Mouse (Mus musculus) central nervous system, embryonic 18 days (tissue): ENCODE results near the gene Glyatl3. TPM values are rescaled to one million over a fixed set of nuclear protein-coding genes. Genes with fewer than 3 reads are reported as not detected.

Experiments
- polyA plus RNA-seq: library from polyadenylated mRNA; depleted of rRNA; stranded (reverse); fragments of >200 nt; gene quantifications from 2 replicates; pipeline ENCODE4 v1.2.3, GENCODE M21; 2012; rRNA removed

Gene Glyatl3
- not detected in 2 replicates for polyA plus RNA-seq

DNA sequence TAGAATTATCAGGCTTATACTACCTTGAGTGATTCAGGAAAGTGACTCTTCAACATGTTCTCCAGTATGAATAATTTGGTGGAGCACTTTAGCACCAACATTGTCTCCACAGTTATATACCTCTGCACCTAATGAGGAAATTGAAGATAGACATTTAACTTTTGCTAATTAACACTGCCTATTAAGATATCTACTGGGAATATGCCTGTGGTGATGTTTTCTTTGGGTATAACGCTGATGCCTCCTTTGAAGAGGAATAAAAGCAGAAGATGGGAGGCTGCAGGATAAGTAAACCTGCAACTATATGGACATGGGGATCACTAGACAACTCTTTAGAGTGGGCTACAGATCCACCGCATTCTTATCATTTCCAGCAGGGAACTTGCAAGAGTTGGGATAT is at the start of gene Glyatl3:
Gene Glyatl3, minus strand, starts transcription at position 101 of the 400 bp plus-strand sequence.

DNA sequence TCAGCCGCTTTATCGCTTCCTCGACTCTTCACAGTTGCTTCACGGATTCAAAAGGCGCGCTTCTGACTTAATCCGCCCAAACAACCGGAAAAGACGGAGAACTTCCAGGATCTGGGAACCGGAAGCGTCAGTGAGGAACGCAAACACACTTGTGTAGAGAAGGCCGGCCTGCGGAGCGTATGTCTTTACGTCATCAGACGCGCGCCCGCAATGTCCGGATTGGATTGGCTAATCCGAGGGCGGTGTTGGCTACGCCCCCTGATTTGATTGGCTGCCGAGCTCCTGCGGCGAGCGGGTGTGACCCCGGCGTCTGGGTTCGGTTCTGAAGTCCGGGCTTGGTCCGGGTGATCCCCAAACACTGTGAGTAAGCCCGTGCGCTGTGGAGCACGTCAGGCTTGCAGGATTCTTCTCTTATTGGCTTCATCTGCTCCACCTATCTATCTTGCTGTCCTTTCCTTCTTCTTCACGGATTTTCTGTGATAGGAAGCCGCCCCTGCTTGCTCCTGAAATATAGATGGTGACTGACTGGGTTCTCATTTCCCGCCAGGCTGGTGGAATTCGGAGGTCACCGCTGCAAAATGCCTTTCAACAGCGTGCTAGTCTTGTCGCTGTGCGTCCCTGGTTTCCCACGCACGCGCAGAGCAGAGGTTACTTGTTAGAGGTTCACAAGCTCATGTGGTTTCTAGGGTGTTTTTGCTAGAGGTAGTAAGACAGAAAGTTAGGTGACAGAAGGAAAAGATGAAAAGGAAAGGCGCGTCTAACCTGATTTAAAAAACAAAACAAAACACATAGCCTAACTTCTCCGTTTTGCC is 20.5 kb upstream of the Glyatl3 start, which contains the start of the genes Mut and Cenpq:
Gene Mut, plus strand, starts transcription at position 266 of the 812 bp plus-strand sequence.
Gene Cenpq, minus strand, starts transcription at position 628 of the 812 bp plus-strand sequence.

DNA sequence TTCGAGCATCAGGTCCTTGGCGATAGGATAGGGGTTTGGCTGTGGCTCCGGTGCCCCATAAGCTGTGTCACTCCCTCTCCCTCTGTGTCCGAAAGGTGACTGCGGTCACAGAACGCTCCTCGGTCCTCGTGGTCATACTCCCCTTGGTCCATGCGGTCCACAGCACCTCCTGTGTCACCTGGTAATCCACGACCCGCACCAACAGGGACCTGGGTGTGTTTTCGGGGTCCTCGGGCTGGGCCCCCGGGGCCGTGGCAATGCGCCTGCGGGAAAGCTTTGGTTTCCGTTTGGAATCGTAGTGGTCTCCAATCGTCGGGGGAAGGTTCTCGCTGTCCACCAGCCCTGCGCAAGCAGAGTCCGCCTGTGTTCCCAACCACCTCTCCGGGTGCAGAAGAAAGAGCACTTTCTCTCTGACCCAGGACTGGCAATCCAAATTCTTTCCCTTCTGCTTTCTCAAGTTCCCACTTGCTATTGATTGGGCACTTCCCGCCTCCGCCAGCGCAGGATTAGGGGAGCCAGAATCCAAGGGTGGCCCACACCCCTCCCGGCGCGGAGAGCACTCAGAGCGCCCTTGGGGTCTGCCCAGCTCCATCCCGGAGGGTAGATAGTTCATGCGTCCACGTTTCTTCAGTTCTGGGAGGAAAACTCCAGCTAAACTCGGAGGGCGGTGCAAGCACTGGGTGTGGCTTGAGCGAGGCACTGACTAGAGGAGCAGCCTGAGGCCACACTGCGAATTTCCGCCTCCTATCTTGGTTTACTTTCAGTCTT is 34.0 kb downstream of the Glyatl3 start, which contains the start of gene 9130008F23Rik:
Gene 9130008F23Rik, minus strand, starts transcription at position 636 of the 768 bp plus-strand sequence.

Other genes starting within 250 kb of the Glyatl3 start
- not detected in 2 replicates for gene Esp1, start 187.2 kb downstream of the Glyatl3 start, polyA plus RNA-seq
- gene Crisp2, start 107.3 kb downstream of the Glyatl3 start, polyA plus RNA-seq: 0.09 TPM in 1 of 2 replicates, not detected in the other
- gene Rhag, start 103.2 kb downstream of the Glyatl3 start, polyA plus RNA-seq: 0.07 TPM in 1 of 2 replicates, not detected in the other
- 1.5 and 1.6 TPM in 2 replicates for gene 9130008F23Rik, start 33.8 kb downstream of the Glyatl3 start, polyA plus RNA-seq
- gene Mut, start 20.3 kb upstream of the Glyatl3 start, polyA plus RNA-seq: 11.9 and 12.7 TPM in 2 replicates
- 8.5 and 8.7 TPM in 2 replicates for gene Cenpq, start 20.7 kb upstream of the Glyatl3 start, polyA plus RNA-seq